Mouse (Mus musculus) forebrain, postnatal 0 days (tissue): ENCODE results near the gene Abcd2. TPM values are rescaled to one million over a fixed set of nuclear protein-coding genes. Genes with fewer than 3 reads are reported as not detected.

Experiments
- ATAC-seq: fragments of 200-750 bp; cut with Nextera tagmentation; 2 replicates; pipeline ENCODE4 v1.8.0; 2017; ENCODE audit warnings: mild to moderate bottlenecking, moderate library complexity
- DNase-seq: peaks from one replicate; pipeline ENCODE4 v3.0.0-alpha.2; 2015
- H3K27ac ChIP-seq: fragments of 300-500 bp; sonication (generic); 2 replicates; pipeline ENCODE4 v1.5.1; 2014; ENCODE audit warnings: low read depth, mild to moderate bottlenecking, antibody characterized with exemption, low read length, moderate library complexity, mixed read lengths
- H3K27me3 ChIP-seq: fragments of 300-500 bp; sonication (generic); 2 replicates; pipeline ENCODE4 v1.6.1; 2014; ENCODE audit warnings: mild to moderate bottlenecking, low read length, mixed read lengths; ENCODE audit not compliant: insufficient read depth
- H3K36me3 ChIP-seq: fragments of 300-500 bp; sonication (generic); 2 replicates; pipeline ENCODE4 v1.6.1; 2014; ENCODE audit warnings: mild to moderate bottlenecking, moderate library complexity; ENCODE audit not compliant: insufficient read depth
- H3K4me1 ChIP-seq: fragments of 300-500 bp; sonication (generic); 2 replicates; pipeline ENCODE4 v1.6.1; 2014; ENCODE audit warnings: antibody characterized with exemption; ENCODE audit not compliant: insufficient read depth
- H3K4me2 ChIP-seq: fragments of 300-500 bp; sonication (generic); 2 replicates; pipeline ENCODE4 v1.6.1; 2014; ENCODE audit warnings: low read depth, mild to moderate bottlenecking, moderate library complexity
- H3K4me3 ChIP-seq: fragments of 300-500 bp; sonication (generic); 2 replicates; pipeline ENCODE4 v1.5.1; 2014; ENCODE audit warnings: low read depth, low read length, mixed read lengths
- H3K9ac ChIP-seq: fragments of 300-500 bp; sonication (generic); 2 replicates; pipeline ENCODE4 v1.6.1; 2014; ENCODE audit warnings: mild to moderate bottlenecking
- H3K9me3 ChIP-seq: fragments of 300-500 bp; sonication (generic); 2 replicates; pipeline ENCODE4 v1.6.1; 2016; ENCODE audit warnings: low read length
- CTCF ChIP-seq: sonication (generic); IDR thresholded peaks from 2 replicates; pipeline ENCODE4 v1.5.1; 2016; ENCODE audit warnings: antibody characterized with exemption, control low read depth, low read depth
- WGBS: fragments of 180-500 bp; shearing (Covaris S2); extraction: QIAGEN DNeasy Blood & Tissue Kit; methylation state at CpG from one replicate; pipeline ENCODE4 v1.1.7; 2014; 5-methylcytosine and 5-hydroxymethylcytosine counted together
- polyA plus RNA-seq: library from polyadenylated mRNA; unstranded; fragments of >200 nt; fragmentation: Nextera tagmentation; extraction: Ambion mirVana; gene quantifications from 2 replicates; pipeline ENCODE4 v1.2.1, GENCODE M21; 2015
- total RNA-seq: library from RNA; depleted of rRNA; stranded (reverse); fragments of >200 nt; gene quantifications from 2 replicates; pipeline ENCODE4 v1.2.3, GENCODE M21; 2014

The Abcd2 gene
- total and polyA plus RNA-seq, 2 experiments from 2014 or later = 7.5 to 7.9 TPM

DNA sequence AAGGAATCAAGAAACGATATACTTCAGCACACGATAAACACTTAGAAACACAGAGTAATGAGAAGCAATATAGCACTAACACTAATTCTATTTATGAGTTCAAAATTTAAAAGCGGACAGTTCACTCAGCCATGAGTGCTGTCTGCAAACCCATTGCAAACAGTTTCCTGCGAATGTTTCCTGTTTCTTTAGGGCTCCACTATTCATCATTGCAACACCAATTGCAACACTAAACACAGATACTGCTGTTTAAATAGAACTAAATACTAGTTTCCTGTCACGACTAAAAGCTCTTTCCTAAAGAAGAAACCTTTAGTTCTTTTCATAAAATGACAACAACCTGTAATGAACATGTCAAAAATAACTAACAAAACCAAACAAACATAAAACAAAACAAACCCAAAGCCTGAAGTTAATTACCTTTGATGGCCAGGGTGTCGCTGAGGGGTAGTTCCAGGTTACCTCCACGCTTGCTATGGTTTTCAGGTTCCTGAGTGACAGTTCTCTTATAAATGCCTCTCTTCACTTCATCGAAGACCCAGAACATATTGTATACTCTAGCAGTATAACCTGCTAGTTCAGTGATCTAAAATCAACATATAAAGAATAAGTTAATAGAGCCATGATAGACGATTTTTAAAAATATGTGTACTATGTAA, 12.8 kb downstream of the Abcd2 start:
- no peak overlapping the region for H3K9ac ChIP-seq
- no peak overlapping the region for H3K4me3 ChIP-seq
- 87% methylated on average over 9 of the region's 9 CpGs for WGBS
- no peaks in the 10 kb centered on the region for H3K36me3 ChIP-seq
- no peak overlapping the region for H3K4me2 ChIP-seq
- no peak for TF ChIP-seq CTCF
- H3K9me3 ChIP-seq = no peaks in the 10 kb centered on the region
- no peak overlapping the region for H3K27ac ChIP-seq
- no peaks in the 10 kb centered on the region for H3K27me3 ChIP-seq
- H3K4me1 ChIP-seq = no peaks in the 10 kb centered on the region
- no peak for DNase-seq
- no peak for ATAC-seq

DNA sequence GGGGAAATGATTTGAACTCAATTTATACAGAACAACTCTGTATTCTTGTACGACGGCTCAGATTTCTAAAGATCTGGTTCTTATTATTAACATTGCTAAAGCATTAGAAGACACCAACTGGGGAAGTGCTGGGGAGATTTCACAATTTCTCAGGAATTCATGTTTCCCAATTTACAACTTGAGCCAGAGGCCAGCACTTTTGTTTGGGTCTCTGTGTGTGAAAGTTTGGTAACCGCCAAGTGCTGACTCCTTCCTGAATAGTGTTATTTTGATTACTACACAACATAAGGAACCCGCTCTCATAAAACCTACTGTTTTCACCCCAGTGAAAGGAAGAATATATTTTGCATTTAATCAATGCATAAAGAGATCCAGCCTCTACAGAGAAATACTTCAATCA, 19.4 kb downstream of the Abcd2 start:
- Histone ChIP-seq H3K4me3 (no peak overlapping the region), H3K36me3 (no peaks in the 10 kb centered on the region), H3K4me1 (no peaks in the 10 kb centered on the region), H3K4me2 (no peak overlapping the region), H3K27ac (no peak overlapping the region), H3K9ac (no peak overlapping the region), H3K9me3 (no peaks in the 10 kb centered on the region), H3K27me3 (no peaks in the 10 kb centered on the region)
- ATAC-seq = no peak
- 30% methylated on average over 4 of the region's 4 CpGs for WGBS
- no peak for DNase-seq
- TF ChIP-seq CTCF = no peak

DNA sequence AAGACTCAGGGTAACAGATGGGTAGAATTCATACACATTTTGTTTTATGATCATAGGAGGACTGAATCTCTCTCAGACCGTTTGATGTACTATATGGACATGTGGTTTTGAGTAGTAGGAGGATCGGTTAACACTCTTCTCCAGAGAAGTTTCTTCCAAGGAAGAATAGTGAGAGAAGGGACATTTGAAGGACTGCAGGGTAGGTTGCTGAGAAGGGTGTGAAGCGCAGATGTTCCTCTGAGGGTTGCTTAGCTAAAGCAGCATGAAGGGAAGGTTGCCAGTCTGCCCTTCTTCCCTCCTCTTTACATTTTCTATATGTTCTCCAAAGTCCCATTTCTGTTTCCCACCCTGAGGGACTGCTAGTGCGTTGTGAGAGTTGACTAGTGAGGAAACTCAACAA, 20.3 kb downstream of the Abcd2 start:
- no peaks in the 10 kb centered on the region for H3K36me3 ChIP-seq
- H3K4me1 ChIP-seq = no peaks in the 10 kb centered on the region
- H3K9ac ChIP-seq = no peak overlapping the region
- ATAC-seq (no peak), DNase-seq (no peak)
- no peaks in the 10 kb centered on the region for H3K9me3 ChIP-seq
- WGBS = 68% methylated on average over 4 of the region's 4 CpGs
- H3K4me3 ChIP-seq = no peak overlapping the region
- H3K27ac ChIP-seq = no peak overlapping the region
- TF ChIP-seq CTCF = no peak
- no peak overlapping the region for H3K4me2 ChIP-seq
- H3K27me3 ChIP-seq = no peaks in the 10 kb centered on the region

DNA sequence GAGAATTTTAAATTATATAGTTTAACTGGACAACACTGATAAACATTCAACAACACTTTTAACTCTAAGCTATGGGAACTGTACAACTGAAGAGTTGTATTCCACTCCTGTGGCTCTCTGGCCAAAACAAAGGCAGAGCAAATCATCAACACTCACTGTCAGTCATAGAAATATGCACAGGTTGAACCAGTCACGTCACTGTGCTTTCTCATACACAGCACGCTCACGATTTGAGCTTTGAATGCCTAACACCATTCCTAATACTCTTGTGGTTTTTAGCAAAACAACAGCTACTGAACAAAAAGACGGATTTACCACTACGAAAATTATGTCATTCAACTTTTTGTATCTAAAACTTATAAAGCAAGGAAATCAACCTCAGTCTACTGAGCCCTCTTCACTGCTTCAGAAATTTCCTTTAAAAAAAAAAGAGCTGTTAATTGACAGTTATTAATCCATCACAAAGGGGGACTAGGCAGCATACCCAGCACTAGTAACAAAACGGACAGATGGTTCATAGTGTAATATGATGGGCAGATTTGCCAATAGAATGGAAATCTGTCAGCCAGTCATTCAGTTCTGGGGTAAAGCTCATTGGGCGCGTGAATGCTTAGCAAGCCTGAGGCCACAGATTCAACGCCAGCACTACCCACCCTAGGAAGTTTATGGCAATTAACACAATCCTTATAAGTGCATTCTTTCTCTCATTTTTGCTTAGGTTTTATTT, 20.8 kb downstream of the Abcd2 start:
- 37% methylated on average over 9 of the region's 9 CpGs for WGBS
- H3K27ac ChIP-seq = no peak overlapping the region

DNA sequence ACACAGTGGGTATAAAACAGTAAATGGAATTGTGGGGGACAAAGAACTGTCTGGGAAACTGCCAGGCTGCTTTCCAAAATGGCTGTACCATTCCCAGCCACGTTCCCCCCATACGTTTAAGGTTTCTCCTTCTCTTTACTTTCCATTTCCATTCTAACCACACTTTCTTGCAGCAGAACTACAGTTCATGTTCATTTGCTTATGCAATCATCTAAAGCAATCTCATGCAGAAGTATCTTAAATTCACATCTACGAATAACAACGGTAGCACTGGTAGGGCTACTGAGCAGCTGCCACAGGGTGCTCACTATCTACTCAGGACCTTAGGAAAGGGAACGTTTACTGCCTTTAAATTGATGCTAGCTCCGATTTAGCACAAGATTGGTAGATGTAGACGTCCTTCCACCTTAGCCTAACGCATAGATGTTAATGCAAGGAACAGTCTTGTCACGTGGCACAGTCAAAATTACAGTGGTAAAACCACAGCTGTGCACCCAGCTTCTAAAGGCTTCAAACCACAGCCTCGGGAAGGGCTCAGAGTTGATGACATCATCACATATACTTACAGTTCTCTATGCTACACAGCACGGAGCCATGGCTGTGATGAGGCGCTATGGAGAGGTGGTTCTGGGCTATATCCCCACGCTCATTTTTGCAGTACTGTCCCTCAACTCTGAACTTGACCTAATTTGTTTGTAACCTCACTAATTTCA, 23.6 kb downstream of the Abcd2 start:
- no peak overlapping the region for H3K4me2 ChIP-seq
- no peak overlapping the region for H3K9ac ChIP-seq
- WGBS = 88% methylated on average over 13 of the region's 13 CpGs
- H3K4me3 ChIP-seq = no peak overlapping the region
- no peaks in the 10 kb centered on the region for H3K4me1 ChIP-seq
- H3K9me3 ChIP-seq = no peaks in the 10 kb centered on the region
- no peak for DNase-seq
- no peak for ATAC-seq
- no peak for TF ChIP-seq CTCF
- H3K27me3 ChIP-seq = no peaks in the 10 kb centered on the region
- no peak overlapping the region for H3K27ac ChIP-seq
- no peaks in the 10 kb centered on the region for H3K36me3 ChIP-seq

More for the DNA sequence above, 20.8 kb downstream of the Abcd2 start:
- no peak overlapping the region for H3K4me2 ChIP-seq
- peak; percentile 47; the same call in 1 of the 2 replicates for ATAC-seq
- peak; percentile 29 for DNase-seq
- H3K4me3 ChIP-seq = no peak overlapping the region
- no peaks in the 10 kb centered on the region for H3K4me1 ChIP-seq
- H3K27me3 ChIP-seq = no peaks in the 10 kb centered on the region
- no peaks in the 10 kb centered on the region for H3K36me3 ChIP-seq
- H3K9ac ChIP-seq = no peak overlapping the region
- TF ChIP-seq CTCF = no peak
- no peaks in the 10 kb centered on the region for H3K9me3 ChIP-seq

DNA sequence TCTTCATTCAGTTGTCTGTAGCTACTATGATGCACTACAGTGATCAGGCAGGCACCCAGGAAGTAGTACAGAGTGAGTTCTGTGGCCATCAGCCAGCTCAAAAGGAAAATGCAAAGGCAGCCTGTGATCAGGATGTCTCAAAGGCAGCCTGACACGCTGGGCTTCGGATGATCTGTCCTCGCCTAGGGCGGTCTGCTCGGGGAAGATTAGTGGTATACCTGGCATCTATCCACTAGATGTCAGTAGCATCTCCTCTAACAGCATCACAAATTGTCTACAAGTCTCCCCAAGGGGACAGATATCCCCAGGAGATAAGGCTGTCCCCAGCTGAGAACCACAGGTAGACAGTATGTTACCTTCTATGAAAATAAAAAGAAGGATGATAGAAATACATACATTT, 26.6 kb downstream of the Abcd2 start:
- no peaks in the 10 kb centered on the region for H3K27me3 ChIP-seq
- 5% methylated on average over 5 of the region's 5 CpGs for WGBS
- no peak overlapping the region for H3K4me3 ChIP-seq
- no peaks in the 10 kb centered on the region for H3K36me3 ChIP-seq
- TF ChIP-seq CTCF = peak; percentile 76
- DNase-seq (peak; percentile 54), ATAC-seq (peak; percentile 34; the same call in 1 of the 2 replicates)
- H3K9ac ChIP-seq = no peak overlapping the region
- no peaks in the 10 kb centered on the region for H3K9me3 ChIP-seq
- H3K27ac ChIP-seq = no peak overlapping the region
- no peak overlapping the region for H3K4me2 ChIP-seq
- no peaks in the 10 kb centered on the region for H3K4me1 ChIP-seq

DNA sequence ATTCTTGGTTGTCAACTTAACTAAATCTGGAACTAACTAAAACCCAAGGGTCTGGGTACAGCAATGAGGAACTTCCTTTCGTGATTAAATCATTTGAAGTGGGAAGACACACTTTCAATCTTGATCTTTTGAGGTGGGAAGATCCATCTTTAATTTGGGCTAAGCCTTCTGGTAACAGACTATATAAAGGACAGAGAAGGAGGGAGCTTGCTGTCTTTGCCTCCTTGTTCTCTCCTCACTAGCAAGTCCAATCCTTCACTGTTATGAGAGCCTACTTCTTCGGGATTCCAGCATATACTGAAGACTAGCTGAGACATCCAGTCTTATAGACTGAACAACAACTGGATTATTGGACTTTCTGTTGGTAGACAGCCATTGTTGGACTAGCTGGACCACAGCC, 28.1 kb downstream of the Abcd2 start:
- Histone ChIP-seq H3K36me3 (no peaks in the 10 kb centered on the region), H3K4me2 (no peak overlapping the region), H3K9me3 (no peaks in the 10 kb centered on the region), H3K4me1 (no peaks in the 10 kb centered on the region), H3K4me3 (no peak overlapping the region), H3K27me3 (no peaks in the 10 kb centered on the region), H3K27ac (no peak overlapping the region), H3K9ac (no peak overlapping the region)
- no peak for ATAC-seq
- DNase-seq = no peak
- TF ChIP-seq CTCF = no peak
- 91% methylated on average over 2 of the region's 2 CpGs for WGBS
